Mouse (Mus musculus) embryonic facial prominence, embryonic 14.5 days (tissue): ENCODE data around the gene D10Wsu102e. TPM values are rescaled to one million over a fixed set of nuclear protein-coding genes. Genes with fewer than 3 reads are reported as not detected.
"Not testable (repeated sequence)": the region's sequence is repeated elsewhere in the genome, so short reads cannot be mapped to it uniquely, and the experiment has no call there.

Experiments used
- ATAC-seq: fragments of 200-750 bp; cut with Nextera tagmentation; 2 replicates; pipeline ENCODE4 v1.8.0; 2017; ENCODE audit warnings: low read depth, moderate number of reproducible peaks, moderate TSS enrichment
- DNase-seq: peaks from one replicate; pipeline ENCODE4 v3.0.0-alpha.2; 2015; ENCODE audit warnings: low spot score
- H3K27ac ChIP-seq: fragments of 300-500 bp; sonication (generic); replicated peaks from 2 replicates; pipeline ENCODE4 v1.5.1; 2014; ENCODE audit warnings: low read depth, mild to moderate bottlenecking, low read length, moderate library complexity
- H3K27me3 ChIP-seq: fragments of 300-500 bp; sonication (generic); replicated peaks from 2 replicates; pipeline ENCODE4 v1.6.1; 2014; ENCODE audit warnings: low read length; ENCODE audit not compliant: control insufficient read depth, insufficient read depth
- H3K36me3 ChIP-seq: fragments of 300-500 bp; sonication (generic); 2 replicates; pipeline ENCODE4 v1.6.1; 2014; ENCODE audit warnings: low read length, mixed read lengths; ENCODE audit not compliant: control insufficient read depth, insufficient read depth
- H3K4me1 ChIP-seq: fragments of 300-500 bp; sonication (generic); 2 replicates; pipeline ENCODE4 v1.6.1; 2014; ENCODE audit warnings: antibody characterized with exemption, low read length; ENCODE audit not compliant: control insufficient read depth, insufficient read depth
- H3K4me2 ChIP-seq: fragments of 300-500 bp; sonication (generic); 2 replicates; pipeline ENCODE4 v1.6.1; 2014; ENCODE audit warnings: low read depth, mild to moderate bottlenecking, low read length, moderate library complexity, mixed read lengths
- H3K4me3 ChIP-seq: fragments of 300-500 bp; sonication (generic); 2 replicates; pipeline ENCODE4 v1.5.1; 2014; ENCODE audit warnings: low read depth, mild to moderate bottlenecking, low read length
- H3K9ac ChIP-seq: fragments of 300-500 bp; sonication (generic); 2 replicates; pipeline ENCODE4 v1.6.1; 2014; ENCODE audit warnings: low read depth, mild to moderate bottlenecking, low read length, moderate library complexity, mixed read lengths
- H3K9me3 ChIP-seq: fragments of 300-500 bp; sonication (generic); 2 replicates; pipeline ENCODE4 v1.6.1; 2016; ENCODE audit warnings: low read length; ENCODE audit not compliant: control insufficient read depth
- WGBS: fragments of 180-500 bp; shearing (Covaris S2); extraction: QIAGEN DNeasy Blood & Tissue Kit; methylation state at CpG from one replicate; pipeline ENCODE4 v1.1.7; 2014; 5-methylcytosine and 5-hydroxymethylcytosine counted together
- polyA plus RNA-seq: library from polyadenylated mRNA; unstranded; fragments of >200 nt; fragmentation: Nextera tagmentation; extraction: Ambion mirVana; gene quantifications from 2 replicates; pipeline ENCODE4 v1.2.1, GENCODE M21; 2014

Gene D10Wsu102e
- polyA plus RNA-seq, 1 experiment from 2014 or later, result 0.60 TPM

GRCm38 (mm10) chr10:83384456-83385215, 24.6 kb downstream of the D10Wsu102e start:
- no peak for DNase-seq

GRCm38 (mm10) chr10:83385330-83385910, 25.4 kb downstream of the D10Wsu102e start:
- Histone ChIP-seq H3K27ac (no peak overlapping the region), H3K4me2 (no peak overlapping the region), H3K9me3 (peaks cover 5% of the 10 kb centered on the region), H3K27me3 (no peaks in the 10 kb centered on the region), H3K4me3 (no peak overlapping the region), H3K4me1 (no peaks in the 10 kb centered on the region), H3K36me3 (no peaks in the 10 kb centered on the region), H3K9ac (no peak overlapping the region)
- ATAC-seq (no peak), DNase-seq (no peak)
- WGBS, result 96% methylated on average over 7 of the region's 7 CpGs

More at GRCm38 (mm10) chr10:83384456-83385215, 24.6 kb downstream of the D10Wsu102e start:
- Histone ChIP-seq H3K4me2 (no peak overlapping the region), H3K27ac (no peak overlapping the region), H3K4me1 (no peaks in the 10 kb centered on the region), H3K27me3 (no peaks in the 10 kb centered on the region), H3K9ac (no peak overlapping the region), H3K36me3 (no peaks in the 10 kb centered on the region), H3K4me3 (no peak overlapping the region), H3K9me3 (peaks cover 5% of the 10 kb centered on the region)
- no peak for ATAC-seq
- WGBS, result 87% methylated on average over 8 of the region's 8 CpGs

- Histone ChIP-seq H3K36me3 (no peaks in the 10 kb centered on the region), H3K4me3 (no peak overlapping the region), H3K27me3 (no peaks in the 10 kb centered on the region), H3K4me1 (no peaks in the 10 kb centered on the region), H3K4me2 (no peak overlapping the region), H3K9ac (no peak overlapping the region), H3K9me3 (no peaks in the 10 kb centered on the region), H3K27ac (no peak overlapping the region)
- WGBS, result 85% methylated on average over 2 of the region's 2 CpGs
- ATAC-seq, result no peak
- no peak for DNase-seq
Measured at GRCm38 (mm10) chr10:83397336-83397735, 37.3 kb downstream of the D10Wsu102e start.

- H3K27me3 ChIP-seq, H3K4me2 ChIP-seq, ATAC-seq, H3K36me3 ChIP-seq, DNase-seq, H3K9ac ChIP-seq, H3K9me3 ChIP-seq, H3K4me3 ChIP-seq, H3K27ac ChIP-seq, H3K4me1 ChIP-seq: not testable (repeated sequence)
- 81% methylated on average over 6 of the region's 7 CpGs for WGBS
Measured at GRCm38 (mm10) chr10:83400896-83401295, 40.9 kb downstream of the D10Wsu102e start.

GRCm38 (mm10) chr10:83405031-83405430, 45.0 kb downstream of the D10Wsu102e start:
- H3K9me3 ChIP-seq, result 0 out of 2 replicates have a peak, but pooled peaks cover 4% of the 10 kb centered on the region
- DNase-seq (no peak), ATAC-seq (no peak)
- no peak overlapping the region for H3K4me3 ChIP-seq
- no peak overlapping the region for H3K4me2 ChIP-seq
- no peaks in the 10 kb centered on the region for H3K27me3 ChIP-seq
- no peaks in the 10 kb centered on the region for H3K36me3 ChIP-seq
- no peak overlapping the region for H3K9ac ChIP-seq
- 90% methylated on average over 11 of the region's 11 CpGs for WGBS
- H3K4me1 ChIP-seq, result no peaks in the 10 kb centered on the region
- no peak overlapping the region for H3K27ac ChIP-seq

- ATAC-seq (no peak), DNase-seq (no peak)
- WGBS, result 93% methylated on average over 11 of the region's 11 CpGs
- no peak overlapping the region for H3K4me3 ChIP-seq
- no peaks in the 10 kb centered on the region for H3K4me1 ChIP-seq
- H3K4me2 ChIP-seq, result no peak overlapping the region
- H3K27ac ChIP-seq, result no peak overlapping the region
- 0 out of 2 replicates have a peak, but pooled peaks cover 5% of the 10 kb centered on the region for H3K9me3 ChIP-seq
- H3K36me3 ChIP-seq, result no peaks in the 10 kb centered on the region
- H3K27me3 ChIP-seq, result no peaks in the 10 kb centered on the region
- no peak overlapping the region for H3K9ac ChIP-seq
Measured at GRCm38 (mm10) chr10:83405711-83406110, 45.7 kb downstream of the D10Wsu102e start.

- Histone ChIP-seq H3K9me3 (0 out of 2 replicates have a peak, but pooled peaks cover 5% of the 10 kb centered on the region), H3K27me3 (no peaks in the 10 kb centered on the region), H3K36me3 (0 out of 2 replicates have a peak, but pooled peaks cover under 1% of the 10 kb centered on the region), H3K4me2 (no peak overlapping the region), H3K9ac (no peak overlapping the region), H3K4me3 (no peak overlapping the region), H3K27ac (no peak overlapping the region), H3K4me1 (no peaks in the 10 kb centered on the region)
- ATAC-seq (no peak), DNase-seq (no peak)
- 95% methylated on average over 10 of the region's 10 CpGs for WGBS
Measured at GRCm38 (mm10) chr10:83407141-83407540, 47.1 kb downstream of the D10Wsu102e start.

- 95% methylated on average over 16 of the region's 16 CpGs for WGBS
- H3K27me3 ChIP-seq, H3K4me1 ChIP-seq, H3K9ac ChIP-seq, DNase-seq, H3K27ac ChIP-seq, ATAC-seq, H3K4me3 ChIP-seq, H3K4me2 ChIP-seq, H3K36me3 ChIP-seq: not testable (repeated sequence)
- peaks cover 17% of the 10 kb centered on the region; the same call in 1 of the 2 replicates for H3K9me3 ChIP-seq
Measured at GRCm38 (mm10) chr10:83418466-83418865, 58.4 kb downstream of the D10Wsu102e start.
